Mouse (Mus musculus) myocyte (in vitro differentiated cells): ENCODE data around the gene Vav3.
"Not testable (repeated sequence)": the region's sequence is repeated elsewhere in the genome, so short reads cannot be mapped to it uniquely, and the experiment has no call there.

ENCODE experiments used
- E2F4 ChIP-seq: IDR thresholded peaks from one replicate; pipeline ENCODE4 v1.6.1; 2011; ENCODE audit warnings: mild to moderate bottlenecking, control low read depth, moderate library complexity; ENCODE audit not compliant: insufficient read depth
- MAX ChIP-seq: IDR thresholded peaks from one replicate; pipeline ENCODE4 v1.6.1; 2011; ENCODE audit warnings: low read depth, mild to moderate bottlenecking, control low read depth
- MYOD1 ChIP-seq, 3 experiments: IDR thresholded peaks; one replicate each; pipeline ENCODE4 v1.6.1; 2011; ENCODE audit warnings: control low read depth in 2 of 3, low read depth in 2 of 3, mild to moderate bottlenecking in 2 of 3, moderate library complexity in 1 of 3; ENCODE audit not compliant: insufficient read length in 2 of 3, control insufficient read depth in 1 of 3
- POLR2A ChIP-seq: IDR thresholded peaks from one replicate; pipeline ENCODE4 v1.6.1; 2011; ENCODE audit warnings: low read depth, mild to moderate bottlenecking, control low read depth, moderate library complexity; ENCODE audit not compliant: insufficient read length
- POLR2AphosphoS2 ChIP-seq: IDR thresholded peaks from one replicate; pipeline ENCODE4 v1.6.1; 2011; ENCODE audit warnings: low read depth, control low read depth; ENCODE audit not compliant: insufficient read length
- REST ChIP-seq: IDR thresholded peaks from one replicate; pipeline ENCODE4 v1.6.1; 2011; ENCODE audit warnings: mild to moderate bottlenecking, control low read depth, moderate library complexity; ENCODE audit not compliant: insufficient read depth, insufficient read length
- TCF12 ChIP-seq: IDR thresholded peaks from one replicate; pipeline ENCODE4 v1.6.1; 2011; ENCODE audit warnings: mild to moderate bottlenecking, control low read depth; ENCODE audit not compliant: poor library complexity, insufficient read depth, severe bottlenecking
- USF1 ChIP-seq: IDR thresholded peaks from one replicate; pipeline ENCODE4 v1.6.1; 2011; ENCODE audit warnings: low read depth, mild to moderate bottlenecking, control low read depth, moderate library complexity

DNA sequence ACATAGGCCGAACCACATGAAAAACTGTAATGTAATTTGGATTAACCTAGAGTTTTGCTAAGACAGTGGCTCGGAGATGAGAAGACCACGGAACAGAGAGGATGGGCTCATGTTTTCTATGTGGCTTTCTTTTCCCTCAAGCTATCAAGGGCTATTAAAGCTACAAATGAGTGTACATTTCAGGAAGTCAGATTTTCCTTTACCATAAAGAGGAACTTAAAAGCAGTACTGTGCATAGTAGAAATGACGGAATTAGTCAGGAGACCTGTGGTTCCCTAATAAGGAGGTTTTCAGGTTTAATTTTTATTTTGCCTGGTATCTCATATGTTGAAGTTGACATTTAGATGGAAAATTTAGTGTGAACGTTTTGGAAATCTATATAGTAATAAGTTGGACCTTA, 107.8 kb downstream of the Vav3 start:
- not testable (repeated sequence) for TF ChIP-seq USF1; POLR2A; E2F4; REST; TCF12; POLR2AphosphoS2; MAX; MYOD1 (IDR thresholded peaks at IDR 0.05; ENCODE audit: control insufficient read depth in 1 of 3, insufficient read length in 2 of 3, low read depth in 2 of 3)
